ENCODE assay signal across 31 mouse cellular contexts in genomic region chr3:94038241-94038640, GRCm38 (mm10). TPM values are rescaled to one million over a fixed set of nuclear protein-coding genes. Genes with fewer than 3 reads are reported as not detected.
"Had no signal": no experiment of that assay in that cellular context is flagged by ENCODE, and none has a peak within 500 bp of the region (broad histone marks: within the 10 kb centered on the region; RNA-seq: fewer than 3 reads in every experiment).

No protein-coding gene starts in this region.

RNA-seq across cellular contexts. Expression of gene Gm9125, which starts 16.4 kb away (rescaled TPM):
- polyA plus RNA-seq: limb, embryonic 10.5 days; limb, embryonic 11.5 days; limb, embryonic 12.5 days; limb, embryonic 13.5 days; limb, embryonic 14.5 days; limb, embryonic 15.5 days; liver, adult 2 months; liver, embryonic 11.5 days; liver, embryonic 12.5 days; liver, embryonic 13.5 days; liver, embryonic 14.5 days; liver, embryonic 15.5 days; liver, embryonic 16.5 days; liver, postnatal 0 days; lung, adult 2 months; lung, embryonic 14.5 days; lung, embryonic 15.5 days; lung, embryonic 16.5 days; lung, postnatal 0 days; macrophage; midbrain, embryonic 10.5 days; midbrain, embryonic 11.5 days; midbrain, embryonic 12.5 days; midbrain, embryonic 13.5 days; midbrain, embryonic 14.5 days; midbrain, embryonic 15.5 days; midbrain, embryonic 16.5 days; midbrain, postnatal 0 days; myocyte; neural tube, embryonic 11.5 days; neural tube, embryonic 12.5 days had no signal

RNA-seq across cellular contexts. Expression of gene Gm10697, which starts 34.2 kb away (rescaled TPM):
- polyA plus RNA-seq: limb, embryonic 10.5 days; limb, embryonic 11.5 days; limb, embryonic 12.5 days; limb, embryonic 13.5 days; limb, embryonic 14.5 days; limb, embryonic 15.5 days; liver, adult 2 months; liver, embryonic 11.5 days; liver, embryonic 12.5 days; liver, embryonic 13.5 days; liver, embryonic 14.5 days; liver, embryonic 15.5 days; liver, embryonic 16.5 days; liver, postnatal 0 days; lung, adult 2 months; lung, embryonic 14.5 days; lung, embryonic 15.5 days; lung, embryonic 16.5 days; lung, postnatal 0 days; macrophage; midbrain, embryonic 10.5 days; midbrain, embryonic 11.5 days; midbrain, embryonic 12.5 days; midbrain, embryonic 13.5 days; midbrain, embryonic 14.5 days; midbrain, embryonic 15.5 days; midbrain, embryonic 16.5 days; midbrain, postnatal 0 days; myocyte; neural tube, embryonic 11.5 days; neural tube, embryonic 12.5 days had no signal
